Mouse (Mus musculus) brain, embryonic 14.5 days (tissue): ENCODE data around the gene Hexim1. TPM values are rescaled to one million over a fixed set of nuclear protein-coding genes. Genes with fewer than 3 reads are reported as not detected.

Experiments
- DNase-seq: peaks from one replicate; pipeline ENCODE4 v3.0.0-alpha.2; 2011; ENCODE audit warnings: low read depth
- CTCF ChIP-seq: fragments of 200-500 bp; IDR thresholded peaks from 2 replicates; pipeline ENCODE4 v1.5.1; 2012; ENCODE audit warnings: inconsistent platforms, mild to moderate bottlenecking, moderate library complexity, borderline replicate concordance; ENCODE audit not compliant: insufficient read depth, insufficient read length; ENCODE audit errors: extremely low read depth
- POLR2A ChIP-seq: fragments of 200-500 bp; IDR thresholded peaks from 2 replicates; pipeline ENCODE4 v1.6.1; 2012; ENCODE audit warnings: mild to moderate bottlenecking, inconsistent platforms, borderline replicate concordance; ENCODE audit not compliant: poor library complexity, insufficient read depth, insufficient read length, severe bottlenecking; ENCODE audit errors: extremely low read depth
- polyA plus RNA-seq: library from polyadenylated mRNA; depleted of rRNA; stranded (reverse); fragments of >200 nt; gene quantifications from 2 replicates; pipeline ENCODE4 v1.2.3, GENCODE M21; 2012

The Hexim1 gene
- polyA plus RNA-seq, 1 experiment = 18.9 TPM

DNA sequence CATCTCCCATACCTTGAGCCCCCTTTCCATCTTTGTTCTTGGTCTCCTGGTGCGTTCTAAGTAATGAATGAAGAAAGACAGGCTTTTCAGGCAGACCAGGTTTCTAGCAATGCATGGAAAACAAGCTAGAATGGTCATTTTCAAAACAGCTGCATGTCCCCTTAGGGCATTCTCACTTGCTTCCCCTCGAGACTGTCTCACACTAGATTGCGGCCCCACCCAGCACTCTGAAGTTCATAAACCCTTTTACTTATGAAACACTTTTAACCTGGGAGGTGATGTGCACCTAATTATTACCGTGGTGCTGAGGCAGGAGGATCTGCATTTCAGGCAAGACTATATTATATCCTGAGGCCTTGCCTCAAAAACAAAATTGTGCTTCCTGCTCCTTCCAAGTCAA lies 2.3 kb upstream of the Hexim1 start:
- no peak for TF ChIP-seq CTCF
- no peak for TF ChIP-seq POLR2A
- no peak for DNase-seq

DNA sequence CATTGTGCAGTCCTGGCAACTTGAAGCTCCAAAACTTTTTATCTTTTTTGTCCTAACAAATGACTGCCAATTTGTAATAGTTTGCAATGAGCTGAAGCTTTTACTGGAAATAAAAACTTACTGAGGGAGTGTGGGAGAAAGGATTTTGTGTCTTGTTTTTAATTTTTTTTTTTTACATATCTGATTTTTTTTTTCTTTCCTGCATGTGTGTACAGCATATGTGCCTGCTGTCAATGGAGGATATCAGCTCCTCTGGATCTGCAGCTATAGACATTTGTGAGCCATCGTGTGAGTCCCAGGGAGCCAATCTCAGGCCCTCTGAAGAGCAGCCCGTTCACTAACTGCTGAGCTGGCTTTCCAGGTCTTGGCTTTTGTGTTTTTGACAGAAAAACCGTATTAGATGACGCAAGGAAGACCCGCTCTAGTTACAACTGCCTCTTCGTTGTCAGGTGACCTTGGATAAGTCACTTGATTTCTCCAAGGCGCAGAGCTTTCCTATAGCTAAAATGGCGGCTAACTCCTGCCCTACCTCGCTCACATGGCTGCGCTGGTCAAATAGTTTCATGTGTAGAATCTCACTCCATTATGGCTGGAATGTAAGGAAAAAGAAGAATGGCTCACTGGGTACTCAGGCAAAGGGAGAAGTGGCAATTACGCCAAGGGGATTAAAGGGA lies 1.6 kb upstream of the Hexim1 start:
- no peak for DNase-seq
- TF ChIP-seq POLR2A = no peak
- TF ChIP-seq CTCF = no peak

DNA sequence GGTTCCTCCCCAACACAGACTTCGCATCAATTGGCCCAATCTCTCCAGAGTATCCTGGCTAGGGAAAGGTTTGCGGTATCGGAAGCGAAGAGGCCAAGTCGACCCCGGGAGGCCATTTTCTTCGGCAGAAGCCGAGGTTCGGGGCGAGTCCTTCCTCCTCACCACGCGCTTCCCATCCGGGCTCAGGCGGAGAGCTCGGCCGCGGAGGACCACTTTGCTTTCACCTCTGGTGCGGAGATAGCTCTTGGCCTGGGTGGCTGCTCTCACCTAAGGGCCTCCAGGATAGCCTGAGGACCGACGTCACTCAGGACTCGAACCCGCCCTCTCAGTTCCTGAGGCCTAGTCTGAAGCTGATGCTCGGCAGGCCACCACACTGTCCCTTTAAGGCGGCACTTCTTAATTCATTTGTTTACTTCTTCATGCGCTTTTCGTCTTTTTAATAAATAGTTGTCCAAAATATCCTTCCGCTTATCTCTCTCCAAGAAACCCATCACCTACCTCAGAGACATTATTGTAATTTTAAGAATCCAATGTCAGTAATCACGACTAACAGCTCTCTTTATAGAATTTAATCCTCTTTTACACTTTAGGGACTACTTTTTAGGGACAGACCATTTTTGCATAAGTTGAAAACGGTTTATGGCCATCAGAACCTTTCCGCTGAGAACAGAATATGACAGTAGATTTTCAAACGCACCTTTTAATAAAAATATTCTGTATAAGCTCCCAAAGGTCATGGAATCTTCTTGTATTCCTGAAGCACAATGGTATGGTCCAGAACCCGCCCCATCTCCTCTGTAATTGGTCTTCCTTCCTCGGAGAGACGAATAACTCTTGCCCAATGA lies 646 bp upstream of the Hexim1 start:
- peak; percentile 31; the same call in 1 of the 2 replicates for TF ChIP-seq POLR2A
- TF ChIP-seq CTCF = no peak
- peak; percentile 96 for DNase-seq

DNA sequence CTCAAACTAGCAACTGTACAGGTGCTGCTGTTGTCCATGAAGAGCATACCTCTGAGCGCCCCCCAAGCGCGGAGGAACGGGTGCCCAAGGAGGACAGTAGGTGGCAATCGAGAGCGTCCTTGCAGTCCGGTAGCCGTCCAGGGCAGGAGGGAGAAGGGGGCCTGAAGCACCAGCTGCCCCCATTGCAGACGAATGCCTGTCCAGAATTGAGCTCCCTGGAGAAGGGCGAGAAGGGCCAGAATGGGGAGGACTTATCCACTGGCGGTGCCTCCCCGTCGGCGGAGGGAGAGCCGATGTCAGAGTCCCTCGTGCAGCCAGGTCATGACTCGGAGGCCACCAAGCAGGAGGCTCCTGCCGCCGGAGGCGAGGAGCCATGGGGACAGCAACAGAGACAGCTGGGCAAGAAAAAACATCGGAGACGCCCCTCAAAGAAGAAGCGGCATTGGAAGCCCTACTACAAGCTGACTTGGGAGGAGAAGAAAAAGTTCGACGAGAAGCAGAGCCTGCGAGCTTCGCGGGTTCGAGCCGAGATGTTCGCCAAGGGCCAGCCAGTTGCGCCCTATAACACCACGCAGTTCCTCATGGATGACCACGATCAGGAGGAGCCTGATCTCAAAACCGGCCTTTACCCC lies 1.0 kb downstream of the Hexim1 start:
- TF ChIP-seq POLR2A (no peak), CTCF (peak; percentile 70)
- DNase-seq = peak; percentile 85

DNA sequence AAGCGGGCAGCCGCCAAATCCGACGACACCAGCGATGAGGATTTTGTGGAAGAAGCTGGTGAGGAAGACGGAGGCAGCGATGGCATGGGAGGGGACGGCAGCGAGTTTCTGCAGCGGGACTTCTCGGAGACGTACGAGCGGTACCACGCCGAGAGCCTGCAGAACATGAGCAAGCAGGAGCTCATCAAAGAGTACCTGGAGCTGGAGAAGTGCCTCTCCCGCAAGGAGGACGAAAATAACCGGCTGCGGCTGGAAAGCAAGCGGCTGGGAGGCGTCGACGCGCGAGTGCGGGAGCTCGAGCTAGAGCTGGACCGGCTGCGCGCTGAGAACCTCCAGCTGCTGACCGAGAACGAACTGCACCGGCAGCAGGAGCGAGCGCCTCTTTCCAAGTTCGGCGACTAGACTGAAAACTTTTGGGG lies 1.6 kb downstream of the Hexim1 start:
- TF ChIP-seq CTCF (no peak), POLR2A (no peak)

DNA sequence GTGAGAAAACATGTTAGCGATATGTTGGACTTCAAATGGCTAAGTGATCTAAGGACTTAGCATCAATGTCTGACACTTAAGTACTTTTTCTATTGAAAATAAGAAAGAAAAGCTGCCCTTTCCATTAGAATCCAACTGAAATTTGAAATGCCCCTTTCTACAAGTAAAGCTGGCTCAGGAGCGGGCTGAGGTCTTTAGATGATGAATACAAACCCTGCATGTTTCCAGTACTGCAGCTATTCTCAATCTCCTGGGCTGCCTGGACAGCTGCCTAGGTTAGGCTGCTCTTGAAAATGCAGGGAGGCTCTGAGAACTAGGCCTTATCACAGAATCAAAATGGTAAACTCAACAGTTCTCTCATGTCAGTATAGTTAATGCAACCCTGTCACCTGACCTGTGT lies 2.8 kb downstream of the Hexim1 start:
- no peak for DNase-seq
- TF ChIP-seq POLR2A (no peak), CTCF (no peak)

More for the DNA sequence above, 1.6 kb downstream of the Hexim1 start:
- DNase-seq = peak; percentile 68

DNA sequence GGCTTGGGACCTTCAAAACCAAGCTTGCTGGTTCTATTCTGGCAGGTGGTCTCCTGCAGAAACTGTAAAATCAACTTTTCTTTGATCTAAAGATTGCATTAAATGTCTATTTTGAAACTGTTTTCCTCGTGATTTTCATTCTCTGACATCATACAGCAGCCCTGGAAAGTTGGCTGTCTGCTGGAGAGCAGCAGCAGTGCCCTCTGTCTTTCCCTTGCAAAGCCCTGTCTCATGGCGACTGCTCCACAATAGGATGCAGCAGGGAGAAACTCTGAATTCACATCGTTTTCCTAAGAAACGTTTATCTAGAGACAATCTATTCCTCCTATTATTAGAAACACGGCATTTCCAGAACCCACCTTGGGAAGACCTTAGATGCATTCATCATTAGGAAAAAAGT lies 3.6 kb downstream of the Hexim1 start:
- no peak for DNase-seq
- TF ChIP-seq POLR2A (no peak), CTCF (no peak)

DNA sequence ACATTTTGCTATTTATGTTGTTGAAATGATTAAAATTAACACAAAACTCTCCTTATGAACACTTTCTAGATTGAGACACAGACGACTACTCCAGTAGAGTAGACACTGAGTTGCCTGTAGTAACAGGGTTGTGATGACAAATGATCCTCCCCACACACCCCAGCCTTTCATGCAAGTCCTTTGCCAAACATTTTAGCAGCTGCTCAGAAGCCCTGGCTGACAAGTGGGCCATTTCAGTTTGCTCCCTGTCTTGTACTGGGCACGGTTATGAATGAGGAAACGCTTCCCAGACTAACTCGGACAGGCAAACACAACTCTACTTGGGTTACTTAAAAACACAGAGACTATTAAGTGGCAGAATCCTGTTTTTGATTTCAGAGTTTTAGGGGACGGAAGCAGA lies 4.3 kb downstream of the Hexim1 start:
- peak; percentile 34 for DNase-seq
- no peak for TF ChIP-seq CTCF
- no peak for TF ChIP-seq POLR2A

DNA sequence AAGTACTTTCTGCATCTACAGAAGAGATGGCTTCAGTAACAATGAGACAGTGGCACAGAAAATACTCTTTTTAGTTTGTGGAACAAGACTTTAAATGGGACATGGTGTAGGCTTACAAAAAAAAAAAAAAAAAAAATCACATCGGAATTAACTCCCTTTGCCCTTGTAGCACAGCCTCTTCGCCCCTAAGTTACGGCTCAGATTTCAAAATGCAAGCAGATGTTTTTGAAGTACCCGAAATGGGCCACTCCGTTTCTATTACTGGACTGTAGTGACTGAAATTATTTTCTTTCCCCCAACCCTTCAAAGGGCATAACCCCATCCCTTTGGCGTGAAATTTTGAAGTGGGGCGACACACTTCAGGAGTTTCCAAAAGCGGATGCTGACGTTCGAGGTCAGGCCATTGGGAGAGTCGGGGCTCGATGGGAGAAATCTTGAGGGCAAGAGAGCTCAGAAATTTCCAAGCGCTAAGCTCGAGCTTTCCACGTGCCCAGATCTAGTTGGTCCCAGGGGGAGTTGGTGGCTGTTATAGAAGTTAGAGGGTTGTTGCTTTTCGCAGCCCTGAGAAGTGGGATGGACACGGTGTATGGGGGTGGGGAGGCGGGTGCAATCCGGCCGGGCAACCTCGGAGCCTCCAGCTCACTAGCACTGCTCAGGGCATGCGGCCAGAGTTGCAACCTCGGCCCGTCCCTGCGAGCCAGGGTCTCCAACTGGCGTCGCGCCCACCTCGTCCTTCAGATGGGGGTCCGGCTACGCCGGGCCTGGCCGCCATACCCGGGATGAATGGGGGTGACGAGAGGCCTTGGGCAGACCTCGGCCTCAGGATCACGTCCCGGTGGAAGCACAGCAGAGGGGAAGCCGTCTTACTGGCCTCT lies 15.9 kb downstream of the Hexim1 start, which contains the start of gene Hexim2:
Gene Hexim2 (plus strand): TSS at position 729 of the 875 bp plus-strand sequence.
- no peak for TF ChIP-seq CTCF
- 0 out of 2 replicates have a peak, but pooled peaks have one; percentile 21 for TF ChIP-seq POLR2A
- peak; percentile 80 for DNase-seq

DNA sequence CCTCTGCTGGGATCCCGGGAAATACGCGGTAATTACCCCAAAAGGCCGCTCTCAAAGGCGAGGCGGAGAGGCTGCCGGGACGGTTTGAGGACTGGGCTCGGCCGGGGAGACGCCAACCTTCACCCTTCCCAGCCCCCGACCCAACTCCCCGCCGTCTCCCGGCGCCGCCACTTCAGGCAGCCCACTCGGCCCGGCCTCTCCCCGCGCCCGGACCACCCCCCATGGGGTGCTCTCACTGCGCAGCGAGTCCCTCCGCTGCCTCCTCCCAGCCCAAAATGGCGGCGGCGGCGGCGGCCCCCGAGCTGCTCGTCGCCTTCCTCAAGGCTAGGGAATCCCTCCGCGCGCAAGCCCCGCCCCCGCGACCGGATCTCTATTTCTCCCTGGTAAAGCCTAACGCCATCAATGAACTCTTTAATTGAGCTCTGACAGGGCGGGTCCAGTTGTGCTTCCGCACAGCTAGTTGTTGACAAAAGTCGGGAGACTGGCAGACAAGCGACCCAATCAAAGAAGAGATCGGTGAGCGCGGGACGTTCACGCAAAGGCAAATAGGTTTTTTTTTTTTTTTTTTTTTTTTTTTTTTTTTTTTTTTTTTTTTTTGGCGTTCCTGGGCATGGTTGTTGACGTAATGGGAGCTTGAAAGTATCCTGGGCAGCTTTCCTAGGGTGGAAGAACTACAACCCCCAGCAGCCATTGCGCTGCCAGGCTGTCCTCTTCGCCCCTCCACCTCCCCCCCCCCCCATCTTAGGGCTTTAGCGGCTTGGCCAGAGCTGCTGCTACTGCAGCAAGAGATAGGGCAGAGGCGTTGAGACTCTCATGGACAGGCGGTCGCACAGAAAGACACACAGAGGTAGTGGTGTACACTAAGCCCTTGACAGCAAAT lies 16.8 kb downstream of the Hexim1 start:
- peak; percentile 100 for DNase-seq
- TF ChIP-seq CTCF (no peak), POLR2A (peak; percentile 98)

DNA sequence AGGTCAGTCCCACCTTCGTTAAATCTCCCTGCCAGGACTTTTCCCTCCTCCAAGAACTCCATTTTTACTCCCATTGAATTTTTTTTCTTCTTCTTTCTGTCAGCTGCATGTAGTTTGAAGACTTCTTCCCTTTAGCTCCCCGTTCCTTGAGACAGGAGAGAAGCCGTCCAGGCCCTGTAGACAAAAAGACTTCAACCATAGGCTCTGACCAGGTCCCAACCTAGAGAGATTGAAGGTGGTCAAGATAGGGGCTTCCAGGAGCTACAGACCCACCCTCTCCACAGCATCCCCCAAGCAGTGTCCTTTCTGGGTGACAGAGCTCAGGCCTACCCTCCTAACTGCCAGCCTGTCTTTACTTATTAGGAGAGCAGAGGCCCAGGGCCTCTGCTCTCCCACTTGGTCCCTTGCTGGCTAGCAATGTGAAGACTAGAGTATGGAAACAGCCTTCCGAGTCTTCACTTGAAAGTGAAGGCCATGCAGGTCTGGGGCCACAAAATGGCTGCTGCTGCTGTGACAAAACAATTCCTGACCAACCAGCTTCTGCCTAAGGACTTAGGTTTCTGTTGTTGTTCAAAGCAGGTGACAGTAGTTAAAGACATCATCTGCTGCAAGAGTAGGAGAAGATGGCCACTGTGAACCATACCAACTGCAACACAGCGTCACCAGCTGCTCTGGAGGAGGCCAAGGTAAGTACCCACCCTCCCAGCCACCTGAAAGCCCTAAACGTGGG lies 17.6 kb downstream of the Hexim1 start:
- no peak for DNase-seq
- TF ChIP-seq POLR2A (no peak), CTCF (no peak)

DNA sequence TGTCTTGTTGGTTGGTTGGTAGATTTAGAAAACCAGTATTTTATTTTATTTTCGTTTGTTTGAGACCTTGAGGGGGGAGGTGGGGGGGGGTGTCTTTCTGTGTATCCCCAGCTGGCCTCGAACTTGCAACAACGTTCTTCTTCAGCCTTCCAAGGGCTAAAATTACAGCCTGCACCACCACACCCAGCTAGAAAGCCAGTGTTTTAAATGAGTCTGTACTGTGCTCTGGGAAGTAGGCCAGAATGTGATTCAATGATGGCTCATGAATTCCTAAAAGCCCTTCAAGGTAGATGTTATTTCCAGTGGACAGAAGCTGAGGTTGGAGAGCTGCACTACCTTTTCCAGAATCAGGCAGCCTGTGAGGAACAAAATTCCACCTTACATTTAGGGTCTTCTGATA lies 18.2 kb downstream of the Hexim1 start:
- no peak for DNase-seq
- TF ChIP-seq CTCF = no peak
- no peak for TF ChIP-seq POLR2A
